Mouse (Mus musculus): ENCODE data around the gene Hist1h2bn. TPM values are rescaled to one million over a fixed set of nuclear protein-coding genes. Genes with fewer than 3 reads are reported as not detected.
"Not testable (repeated sequence)": the region's sequence is repeated elsewhere in the genome, so short reads cannot be mapped to it uniquely, and the experiment has no call there.

Gene Hist1h2bn
- polyA plus RNA-seq, 1 experiment from 2014 or later, result 2.5 TPM

DNA sequence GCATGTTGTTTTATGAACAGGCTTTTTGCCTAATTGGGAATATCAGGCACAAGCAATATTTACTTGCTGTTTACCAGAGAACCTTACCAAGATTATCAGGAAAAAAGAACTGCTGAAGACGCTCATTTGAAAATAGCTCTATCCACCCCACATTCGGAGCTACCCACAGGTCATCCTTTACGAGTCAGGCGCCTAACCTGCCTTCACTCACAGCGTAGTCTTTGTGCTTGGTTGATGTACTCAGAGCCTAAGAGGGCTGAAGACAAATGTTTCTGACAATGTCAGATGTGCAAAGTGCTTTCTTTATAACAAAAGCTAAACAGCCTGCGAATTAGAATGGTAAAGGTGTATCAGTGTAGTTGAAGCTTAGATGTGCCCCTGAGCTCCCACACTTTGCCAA is 30.4 kb downstream of the Hist1h2bn start:
- WGBS, result 25% methylated on average over 6 of the region's 6 CpGs
- Histone ChIP-seq H3K9me3 (ENCODE audit: control insufficient read depth, low read length) (no peaks in the 10 kb centered on the region), H3K4me2 (ENCODE audit: low read depth, low read length, severe bottlenecking) (peak overlapping the region; percentile 51; the same call in 1 of the 2 replicates), H3K4me1 (replicated peaks; ENCODE audit: control insufficient read depth, insufficient read depth, low read length) (peaks cover 11% of the 10 kb centered on the region; the same call in 1 of the 2 replicates), H3K36me3 (ENCODE audit: control insufficient read depth, insufficient read depth, low read length) (no peaks in the 10 kb centered on the region), H3K27me3 (ENCODE audit: control insufficient read depth, insufficient read depth, low read length) (no peaks in the 10 kb centered on the region), H3K9ac (ENCODE audit: low read length) (peak overlapping the region; percentile 64), H3K27ac (ENCODE audit: low read depth, low read length) (peak overlapping the region; percentile 92), H3K4me3 (ENCODE audit: low read depth, low read length) (no peak overlapping the region)
- ATAC-seq (replicated peaks; ENCODE audit: low FRiP score) (no peak), DNase-seq (ENCODE audit: low spot score) (peak; percentile 45)

DNA sequence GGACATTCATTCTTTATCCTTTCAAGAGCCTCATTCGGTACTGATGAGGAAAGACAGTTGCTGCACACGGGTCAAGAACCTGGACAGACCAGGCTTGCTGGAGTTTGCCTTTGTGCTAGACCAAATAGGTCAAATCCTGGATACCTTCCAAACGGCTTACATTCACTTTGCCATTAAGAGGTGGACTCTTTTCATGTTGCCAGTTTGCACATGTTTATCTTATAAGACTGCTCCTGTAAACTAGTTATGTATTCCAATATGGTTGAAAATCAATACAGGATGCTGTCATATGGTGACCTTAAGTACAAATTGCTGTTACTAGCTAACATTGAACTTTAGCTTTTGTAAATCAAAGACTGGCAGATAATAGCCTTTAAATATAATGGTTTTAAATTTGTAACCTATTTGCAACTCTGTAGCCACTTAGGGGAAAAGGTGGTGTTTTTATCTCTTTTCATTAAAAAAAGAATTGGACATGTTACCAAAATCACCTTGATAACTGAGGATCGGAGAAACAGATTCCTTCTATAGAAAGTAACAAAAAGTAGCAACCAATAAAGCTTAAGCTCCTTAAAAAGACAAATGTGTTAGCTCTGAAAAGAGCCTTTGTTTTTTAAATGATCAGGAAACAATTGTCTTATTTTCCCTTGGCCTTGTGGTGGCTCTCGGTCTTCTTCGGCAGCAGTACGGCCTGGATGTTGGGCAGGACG is 32.4 kb downstream of the Hist1h2bn start:
- ATAC-seq (replicated peaks; ENCODE audit: low FRiP score) (no peak), DNase-seq (ENCODE audit: low spot score) (peak; percentile 59)
- WGBS, result 3% methylated on average over 8 of the region's 8 CpGs
- peak overlapping the region; percentile 46 for H3K4me2 ChIP-seq (ENCODE audit: low read depth, low read length, severe bottlenecking)
- H3K27me3 ChIP-seq (ENCODE audit: control insufficient read depth, insufficient read depth, low read length), result no peaks in the 10 kb centered on the region
- H3K9ac ChIP-seq (ENCODE audit: low read length), result peak overlapping the region; percentile 56
- peak overlapping the region; percentile 90 for H3K27ac ChIP-seq (ENCODE audit: low read depth, low read length)
- H3K4me1 ChIP-seq (replicated peaks; ENCODE audit: control insufficient read depth, insufficient read depth, low read length), result peaks cover 13% of the 10 kb centered on the region; the same call in 1 of the 2 replicates
- H3K4me3 ChIP-seq (ENCODE audit: low read depth, low read length), result peak overlapping the region; percentile 31
- H3K36me3 ChIP-seq (ENCODE audit: control insufficient read depth, insufficient read depth, low read length), result no peaks in the 10 kb centered on the region
- no peaks in the 10 kb centered on the region for H3K9me3 ChIP-seq (ENCODE audit: control insufficient read depth, low read length)

DNA sequence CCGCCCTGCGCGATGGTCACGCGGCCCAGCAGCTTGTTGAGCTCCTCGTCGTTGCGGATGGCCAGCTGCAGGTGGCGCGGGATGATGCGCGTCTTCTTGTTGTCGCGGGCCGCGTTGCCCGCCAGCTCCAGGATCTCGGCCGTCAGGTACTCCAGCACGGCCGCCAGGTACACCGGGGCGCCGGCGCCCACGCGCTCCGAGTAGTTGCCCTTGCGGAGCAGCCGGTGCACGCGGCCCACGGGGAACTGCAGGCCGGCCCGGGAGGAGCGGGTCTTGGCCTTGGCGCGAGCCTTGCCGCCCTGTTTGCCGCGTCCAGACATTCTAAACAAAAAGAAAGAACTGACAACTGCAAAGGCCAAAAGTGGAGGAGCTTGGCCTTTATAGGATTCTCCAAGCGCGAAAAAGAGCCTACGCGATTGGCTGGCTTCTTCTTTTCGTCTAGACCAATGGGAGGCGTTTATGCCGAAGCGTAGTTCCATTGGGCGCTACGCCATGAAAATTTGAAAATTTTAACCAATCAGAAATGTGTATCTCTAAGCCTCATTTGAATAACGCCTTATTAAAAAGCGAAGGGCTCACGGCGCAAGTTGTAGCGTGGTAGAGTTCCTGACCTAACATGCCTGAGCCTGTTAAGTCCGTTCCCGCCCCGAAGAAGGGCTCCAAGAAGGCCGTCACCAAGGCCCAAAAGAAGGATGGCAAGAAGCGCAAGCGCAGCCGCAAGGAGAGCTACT is 33.1 kb downstream of the Hist1h2bn start, which contains the start of the genes Hist1h2an and Hist1h2bp:
TSS of gene Hist1h2an (minus strand) at position 320 of the 731 bp plus-strand sequence.
TSS of gene Hist1h2bp (plus strand) at position 563 of the 731 bp plus-strand sequence.
- WGBS, result under 1% methylated on average over 33 of the region's 63 CpGs
- H3K9ac ChIP-seq (ENCODE audit: low read length), result peak within 1 kb of the TSS; percentile 65
- H3K4me1 ChIP-seq (replicated peaks; ENCODE audit: control insufficient read depth, insufficient read depth, low read length), result peaks cover 13% of the 10 kb centered on the region; the same call in 1 of the 2 replicates
- H3K27me3 ChIP-seq (ENCODE audit: control insufficient read depth, insufficient read depth, low read length); H3K36me3 ChIP-seq (ENCODE audit: control insufficient read depth, insufficient read depth, low read length); H3K9me3 ChIP-seq (ENCODE audit: control insufficient read depth, low read length): not testable (repeated sequence)
- peak within 1 kb of the TSS; percentile 95 for H3K27ac ChIP-seq (ENCODE audit: low read depth, low read length)
- DNase-seq (ENCODE audit: low spot score) (peak; percentile 90), ATAC-seq (replicated peaks; ENCODE audit: low FRiP score) (peak; percentile 93)
- peak within 1 kb of the TSS; percentile 49 for H3K4me2 ChIP-seq (ENCODE audit: low read depth, low read length, severe bottlenecking)
- peak within 1 kb of the TSS; percentile 31 for H3K4me3 ChIP-seq (ENCODE audit: low read depth, low read length)

DNA sequence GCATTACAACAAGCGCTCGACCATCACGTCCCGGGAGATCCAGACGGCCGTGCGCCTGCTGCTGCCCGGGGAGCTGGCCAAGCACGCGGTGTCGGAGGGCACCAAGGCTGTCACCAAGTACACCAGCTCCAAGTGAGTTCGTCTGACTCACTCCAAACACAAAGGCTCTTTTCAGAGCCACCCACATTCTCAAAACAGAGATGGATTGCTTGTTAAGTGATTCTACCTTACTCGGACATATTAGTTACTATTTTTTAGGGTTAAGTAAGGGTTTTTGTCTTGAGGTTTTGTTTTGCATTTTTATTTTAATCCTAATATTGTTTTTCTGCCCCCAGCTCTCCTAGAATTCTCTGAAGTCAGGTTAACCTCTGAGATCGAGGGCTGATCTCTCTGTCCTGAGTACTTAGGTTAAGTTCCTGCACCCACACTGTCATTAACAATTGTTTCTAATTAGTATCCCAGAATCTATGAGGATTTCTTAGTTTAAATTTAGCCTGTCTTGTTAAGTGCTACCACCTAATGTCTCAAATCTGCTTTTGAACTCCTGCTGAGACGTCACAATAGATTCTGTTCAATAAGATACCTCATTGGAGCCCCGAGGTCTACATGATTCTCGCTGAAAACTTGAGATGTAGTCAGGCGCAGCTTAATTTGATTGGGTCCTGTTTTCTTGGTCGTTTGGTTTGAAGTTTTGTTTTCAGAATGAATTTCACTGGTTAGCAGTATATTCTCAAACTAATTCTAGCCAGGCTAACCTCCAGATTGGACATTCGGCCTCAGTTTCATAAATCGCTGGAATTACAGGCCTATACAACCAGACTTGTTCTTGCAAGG is 34.1 kb downstream of the Hist1h2bn start:
- no peaks in the 10 kb centered on the region for H3K9me3 ChIP-seq (ENCODE audit: control insufficient read depth, low read length)
- H3K9ac ChIP-seq (ENCODE audit: low read length), result peak overlapping the region; percentile 65
- H3K27ac ChIP-seq (ENCODE audit: low read depth, low read length), result peak overlapping the region; percentile 95
- ATAC-seq (replicated peaks; ENCODE audit: low FRiP score) (peak; percentile 21), DNase-seq (ENCODE audit: low spot score) (peak; percentile 52)
- H3K36me3 ChIP-seq (ENCODE audit: control insufficient read depth, insufficient read depth, low read length), result no peaks in the 10 kb centered on the region
- H3K4me1 ChIP-seq (replicated peaks; ENCODE audit: control insufficient read depth, insufficient read depth, low read length), result peaks cover 13% of the 10 kb centered on the region; the same call in 1 of the 2 replicates
- WGBS, result 10% methylated on average over 13 of the region's 21 CpGs
- no peaks in the 10 kb centered on the region for H3K27me3 ChIP-seq (ENCODE audit: control insufficient read depth, insufficient read depth, low read length)
- H3K4me2 ChIP-seq (ENCODE audit: low read depth, low read length, severe bottlenecking), result peak overlapping the region; percentile 49
- peak overlapping the region; percentile 18; the same call in 1 of the 2 replicates for H3K4me3 ChIP-seq (ENCODE audit: low read depth, low read length)

DNA sequence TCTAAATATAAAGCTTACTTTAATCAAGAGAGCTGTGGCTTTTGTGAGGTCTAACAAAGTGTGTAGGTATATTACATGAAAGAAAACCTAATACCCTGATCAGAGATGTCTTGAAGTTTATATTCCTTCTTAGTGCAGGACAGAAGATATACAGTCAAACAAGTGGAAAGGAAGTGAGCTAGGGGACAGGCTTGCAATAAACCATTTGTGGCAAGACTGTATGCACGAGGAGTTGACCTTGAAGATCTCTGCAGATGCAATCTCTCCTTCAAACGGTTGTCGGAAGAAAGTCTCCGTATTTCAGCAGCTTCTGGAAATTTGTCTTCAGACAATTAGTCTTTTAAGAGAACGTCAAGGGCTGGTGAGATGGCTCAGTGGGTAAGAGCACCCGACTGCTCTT is 36.0 kb downstream of the Hist1h2bn start:
- H3K4me3 ChIP-seq (ENCODE audit: low read depth, low read length), result no peak overlapping the region
- ATAC-seq (replicated peaks; ENCODE audit: low FRiP score), result no peak
- H3K27ac ChIP-seq (ENCODE audit: low read depth, low read length), result peak overlapping the region; percentile 2; the same call in 1 of the 2 replicates
- H3K9ac ChIP-seq (ENCODE audit: low read length), result no peak overlapping the region
- 70% methylated on average over 6 of the region's 6 CpGs for WGBS
- no peaks in the 10 kb centered on the region for H3K9me3 ChIP-seq (ENCODE audit: control insufficient read depth, low read length)
- peaks cover 10% of the 10 kb centered on the region; the same call in 1 of the 2 replicates for H3K4me1 ChIP-seq (replicated peaks; ENCODE audit: control insufficient read depth, insufficient read depth, low read length)
- H3K27me3 ChIP-seq (ENCODE audit: control insufficient read depth, insufficient read depth, low read length), result no peaks in the 10 kb centered on the region
- peak; percentile 30 for DNase-seq (ENCODE audit: low spot score)
- H3K4me2 ChIP-seq (ENCODE audit: low read depth, low read length, severe bottlenecking), result no peak overlapping the region
- H3K36me3 ChIP-seq (ENCODE audit: control insufficient read depth, insufficient read depth, low read length), result no peaks in the 10 kb centered on the region

DNA sequence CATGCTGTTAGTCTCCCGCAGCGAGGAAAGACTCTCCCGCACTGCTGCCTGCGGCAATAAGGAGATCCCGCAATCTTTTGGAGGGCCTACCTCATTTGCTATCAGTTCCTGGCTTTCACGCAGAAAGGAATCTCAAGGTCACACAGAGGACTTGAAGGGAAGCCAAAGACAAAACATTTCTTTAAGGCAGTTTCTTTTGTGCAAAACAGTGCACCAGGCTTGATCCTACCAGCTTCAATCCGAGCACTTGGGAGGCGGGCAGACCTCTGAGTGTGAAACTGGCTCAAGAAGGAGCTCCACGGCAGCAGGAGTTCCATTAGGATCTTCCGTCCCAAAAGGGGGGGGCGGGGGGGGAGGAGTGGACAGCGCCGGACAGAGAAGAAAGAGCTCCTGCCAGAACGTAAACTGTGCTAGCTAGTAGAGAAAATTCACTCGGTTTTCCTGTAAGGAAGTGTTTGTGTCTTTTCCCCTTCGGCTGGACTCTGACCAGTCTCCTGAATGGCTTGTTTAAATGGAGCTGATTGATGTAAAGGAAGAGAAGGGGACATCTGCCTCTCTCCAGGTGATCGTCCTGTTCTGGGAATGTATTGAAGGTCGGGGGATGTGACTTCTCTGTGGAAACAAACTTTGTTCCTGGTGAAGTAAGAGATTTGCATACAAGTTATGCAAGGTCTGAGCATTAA is 36.8 kb downstream of the Hist1h2bn start:
- peaks cover 10% of the 10 kb centered on the region; the same call in 1 of the 2 replicates for H3K4me1 ChIP-seq (replicated peaks; ENCODE audit: control insufficient read depth, insufficient read depth, low read length)
- peak overlapping the region; percentile 47 for H3K9ac ChIP-seq (ENCODE audit: low read length)
- ATAC-seq (replicated peaks; ENCODE audit: low FRiP score), result no peak
- H3K36me3 ChIP-seq (ENCODE audit: control insufficient read depth, insufficient read depth, low read length), result no peaks in the 10 kb centered on the region
- no peaks in the 10 kb centered on the region for H3K9me3 ChIP-seq (ENCODE audit: control insufficient read depth, low read length)
- H3K27me3 ChIP-seq (ENCODE audit: control insufficient read depth, insufficient read depth, low read length), result no peaks in the 10 kb centered on the region
- H3K27ac ChIP-seq (ENCODE audit: low read depth, low read length), result no peak overlapping the region
- 6% methylated on average over 17 of the region's 18 CpGs for WGBS
- DNase-seq (ENCODE audit: low spot score), result peak; percentile 61
- peak overlapping the region; percentile 38; the same call in 1 of the 2 replicates for H3K4me2 ChIP-seq (ENCODE audit: low read depth, low read length, severe bottlenecking)
- H3K4me3 ChIP-seq (ENCODE audit: low read depth, low read length), result no peak overlapping the region; the same call in 1 of the 2 replicates

GRCm38 (mm10) chr13:21795584-21795983 is 41.7 kb downstream of the Hist1h2bn start:
- H3K36me3 ChIP-seq (ENCODE audit: control insufficient read depth, insufficient read depth, low read length), result no peaks in the 10 kb centered on the region
- H3K4me1 ChIP-seq (replicated peaks; ENCODE audit: control insufficient read depth, insufficient read depth, low read length), result 0 out of 2 replicates have a peak, but pooled peaks cover 2% of the 10 kb centered on the region
- no peak overlapping the region for H3K4me3 ChIP-seq (ENCODE audit: low read depth, low read length)
- ATAC-seq (replicated peaks; ENCODE audit: low FRiP score) (no peak), DNase-seq (ENCODE audit: low spot score) (peak; percentile 30)
- H3K27me3 ChIP-seq (ENCODE audit: control insufficient read depth, insufficient read depth, low read length), result no peaks in the 10 kb centered on the region
- 91% methylated on average over 7 of the region's 7 CpGs for WGBS
- H3K4me2 ChIP-seq (ENCODE audit: low read depth, low read length, severe bottlenecking), result no peak overlapping the region
- no peak overlapping the region for H3K9ac ChIP-seq (ENCODE audit: low read length)
- H3K27ac ChIP-seq (ENCODE audit: low read depth, low read length), result no peak overlapping the region
- no peaks in the 10 kb centered on the region for H3K9me3 ChIP-seq (ENCODE audit: control insufficient read depth, low read length)

All from forebrain, embryonic 11.5 days (tissue).